In the genomic region with DNA sequence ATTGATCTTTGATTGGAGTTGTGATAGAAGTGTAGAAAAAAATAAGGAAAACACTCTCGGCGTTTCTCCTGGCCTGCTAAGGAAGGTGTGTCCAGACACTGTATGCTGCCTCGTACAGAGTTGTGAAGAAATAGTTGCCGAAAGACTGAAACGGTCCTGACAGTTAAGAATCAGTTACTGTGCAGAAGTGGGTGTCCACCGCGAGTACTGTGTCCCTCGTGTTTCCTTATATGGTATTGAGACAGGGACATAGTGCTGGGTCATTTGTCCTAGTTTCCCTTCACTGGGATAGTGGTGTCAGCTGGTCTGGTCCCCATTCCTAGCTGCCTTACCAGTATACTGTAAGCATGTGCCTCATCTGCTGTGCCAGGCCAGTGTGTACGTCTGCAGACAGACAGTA, we compare ENCODE assay signal across 26 mouse cellular contexts.
DNase-seq lines count a peak whose midpoint lies in the region; ATAC-seq and TF ChIP-seq lines count a peak whose summit lies in the region.
"Had no signal": no experiment of that assay in that cellular context is flagged by ENCODE, and none has a peak within 500 bp of the region (broad histone marks: within the 10 kb centered on the region; RNA-seq: fewer than 3 reads in every experiment).

No protein-coding gene starts in this region.

- H3K4me3 ChIP-seq in heart, embryonic 12.5 days = no peak overlapping the region
- H3K4me3 ChIP-seq in testis, adult 2 months (ENCODE audit: control insufficient read depth, low read depth, low read length) = peak overlapping the region; percentile 56
- H3K4me3 ChIP-seq in megakaryocyte, embryonic 14.5 days (replicated peaks) = peak overlapping the region; percentile 30
- no peak overlapping the region for H3K4me3 ChIP-seq in kidney, adult 2 months (ENCODE audit: insufficient read depth, low read depth, low read length)
- H3K4me3 ChIP-seq: embryonic facial prominence, embryonic 13.5 days; forebrain, embryonic 10.5 days; forebrain, embryonic 13.5 days; heart, embryonic 10.5 days; hindbrain, embryonic 10.5 days; hindbrain, embryonic 13.5 days had no signal

- H3K9ac ChIP-seq in heart, embryonic 12.5 days = no peak overlapping the region
- H3K9ac ChIP-seq: embryonic facial prominence, embryonic 13.5 days; forebrain, embryonic 13.5 days; hindbrain, embryonic 13.5 days had no signal

- H3K27me3 ChIP-seq in heart, embryonic 12.5 days (replicated peaks) = no peaks in the 10 kb centered on the region
- no peaks in the 10 kb centered on the region for H3K27me3 ChIP-seq in testis, adult 2 months (ENCODE audit: control insufficient read depth, insufficient read depth, low read length)
- H3K27me3 ChIP-seq in megakaryocyte, embryonic 14.5 days (replicated peaks) = no peaks in the 10 kb centered on the region
- no peaks in the 10 kb centered on the region for H3K27me3 ChIP-seq in kidney, adult 2 months (replicated peaks; ENCODE audit: control insufficient read depth, insufficient read depth, low read length)
- H3K27me3 ChIP-seq: embryonic facial prominence, embryonic 13.5 days; forebrain, embryonic 13.5 days; hindbrain, embryonic 13.5 days had no signal

- H3K4me2 ChIP-seq in heart, embryonic 12.5 days = no peak overlapping the region
- H3K4me2 ChIP-seq: embryonic facial prominence, embryonic 13.5 days; forebrain, embryonic 13.5 days; hindbrain, embryonic 13.5 days had no signal

- no peak for TF ChIP-seq CTCF in testis, adult 2 months (IDR thresholded peaks at IDR 0.05; ENCODE audit: control insufficient read depth, insufficient read depth, insufficient replicate concordance, low read depth, low read length)
- TF ChIP-seq CTCF in kidney, adult 2 months (conservative IDR thresholded peaks at IDR 0.05; ENCODE audit: insufficient read depth, insufficient read length, low read depth, low read length) = no peak

- intact Hi-C loops in heart, postnatal 25 days (cut with DNase I) = loop anchor here (5.0 kb wide), 2 partner anchors 222 to 297 kb away; no protein-coding TSS in a partner anchor

- peaks cover 78% of the 10 kb centered on the region for H3K36me3 ChIP-seq in heart, embryonic 12.5 days
- H3K36me3 ChIP-seq in testis, adult 2 months (ENCODE audit: control insufficient read depth, insufficient read depth, low read length) = no peaks in the 10 kb centered on the region
- H3K36me3 ChIP-seq in megakaryocyte, embryonic 14.5 days (replicated peaks; ENCODE audit: low read length) = peaks cover 88% of the 10 kb centered on the region
- no peaks in the 10 kb centered on the region for H3K36me3 ChIP-seq in kidney, adult 2 months (ENCODE audit: control insufficient read depth, insufficient read depth, low read length)

- H3K9me3 ChIP-seq in heart, embryonic 12.5 days (replicated peaks) = no peaks in the 10 kb centered on the region
- no peaks in the 10 kb centered on the region for H3K9me3 ChIP-seq in megakaryocyte, embryonic 14.5 days
- H3K9me3 ChIP-seq: embryonic facial prominence, embryonic 13.5 days; forebrain, embryonic 10.5 days; forebrain, embryonic 13.5 days; heart, embryonic 10.5 days; hindbrain, embryonic 10.5 days; hindbrain, embryonic 13.5 days had no signal

- no peak for DNase-seq in heart, postnatal 25 days (ENCODE audit: low spot score)
- DNase-seq in testis, postnatal 10 days (ENCODE audit: low spot score) = no peak
- DNase-seq in spleen, adult 18-20 months = no peak
- DNase-seq in kidney, adult 2 months = no peak
- DNase-seq: adrenal gland, adult 2 months; adrenal gland, postnatal 14 days; cerebellum, adult 11 months; cerebellum, adult 2 months; cerebellum, adult 9-11 months; cerebellum, postnatal 25 days; gastrocnemius, postnatal 10 days; gastrocnemius, postnatal 36 days; heart, adult 18-20 months; heart, postnatal 36 days had no signal

- 69% methylated on average over 9 of the region's 9 CpGs for WGBS in heart, embryonic 12.5 days
- WGBS in kidney, adult 2 months = 84% methylated on average over 9 of the region's 9 CpGs

- TF ChIP-seq POLR2A in testis, adult 2 months (IDR thresholded peaks at IDR 0.05; ENCODE audit: control insufficient read depth, low read depth, low read length) = no peak
- TF ChIP-seq POLR2A in kidney, adult 2 months (IDR thresholded peaks at IDR 0.05; ENCODE audit: low read depth, low read length) = no peak

- H3K27ac ChIP-seq in heart, embryonic 12.5 days (ENCODE audit: poor library complexity, severe bottlenecking) = peak overlapping the region; percentile 22; the same call in 1 of the 2 replicates
- H3K27ac ChIP-seq in testis, adult 2 months (ENCODE audit: control insufficient read depth, insufficient read depth, low read depth, low read length) = no peak overlapping the region
- H3K27ac ChIP-seq in kidney, adult 2 months (ENCODE audit: insufficient read depth, low read depth, low read length) = no peak overlapping the region
- H3K27ac ChIP-seq: embryonic facial prominence, embryonic 13.5 days; forebrain, embryonic 10.5 days; forebrain, embryonic 13.5 days; heart, embryonic 10.5 days; hindbrain, embryonic 10.5 days; hindbrain, embryonic 13.5 days had no signal

- ATAC-seq in heart, embryonic 12.5 days (ENCODE audit: insufficient number of reproducible peaks, low FRiP score) = no peak
- ATAC-seq: CD4-positive, CD25-positive, alpha-beta regulatory T cell, adult 4 months; forebrain, embryonic 13.5 days; forebrain, embryonic 16.5 days; hindbrain, embryonic 16.5 days had no signal

- peaks cover 12% of the 10 kb centered on the region for H3K4me1 ChIP-seq in heart, embryonic 12.5 days (replicated peaks)
- no peaks in the 10 kb centered on the region for H3K4me1 ChIP-seq in testis, adult 2 months (ENCODE audit: control insufficient read depth, insufficient read depth, low read length)
- peaks cover 53% of the 10 kb centered on the region for H3K4me1 ChIP-seq in megakaryocyte, embryonic 14.5 days
- H3K4me1 ChIP-seq in kidney, adult 2 months (ENCODE audit: control insufficient read depth, insufficient read depth, low read length) = peaks cover 8% of the 10 kb centered on the region; the same call in 1 of the 2 replicates
- H3K4me1 ChIP-seq: hindbrain, embryonic 10.5 days had no signal

Comparison
In these comparisons a context has a peak if more than half of its experiments do, and no peak if none do; other contexts are left out.
1. H3K4me3 ChIP-seq: peak in testis, adult 2 months (single experiment) and megakaryocyte, embryonic 14.5 days (single experiment); none in heart, embryonic 12.5 days (single experiment) and kidney, adult 2 months (single experiment).